Mouse (Mus musculus): ENCODE results near the gene Ergic1. TPM values are rescaled to one million over a fixed set of nuclear protein-coding genes. Genes with fewer than 3 reads are reported as not detected.

Ergic1 gene
- polyA plus RNA-seq, 1 experiment: 68.6 TPM

DNA sequence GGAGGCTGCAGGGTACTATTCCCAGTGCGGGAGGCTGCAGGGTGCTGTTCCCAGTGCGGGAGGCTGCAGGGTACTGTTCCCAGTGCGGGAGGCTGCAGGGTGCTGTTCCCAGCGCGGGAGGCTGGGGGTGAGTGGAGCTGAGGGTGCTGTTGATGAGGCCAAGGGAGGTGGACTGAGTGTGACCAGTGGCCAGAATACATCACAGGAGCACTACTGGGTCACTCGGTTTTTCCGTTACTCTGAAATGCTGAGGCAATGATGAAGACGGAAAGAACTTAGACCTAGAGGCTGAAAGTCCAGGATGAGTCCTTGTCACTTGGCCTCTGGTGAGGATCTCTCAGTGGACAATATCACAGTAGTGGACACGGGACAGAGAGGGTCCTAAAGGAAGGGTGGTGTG lies 71.9 kb downstream of the Ergic1 start:
- Histone ChIP-seq H3K4me1 (ENCODE audit: control insufficient read depth, insufficient read depth, insufficient read length, low read length) (peaks cover 6% of the 10 kb centered on the region), H3K27ac (ENCODE audit: insufficient read depth, low read depth, low read length) (no peak overlapping the region), H3K36me3 (ENCODE audit: control insufficient read depth, insufficient read depth, low read length) (peaks cover 7% of the 10 kb centered on the region; the same call in 1 of the 2 replicates), H3K27me3 (ENCODE audit: control insufficient read depth, insufficient read depth, low read length) (no peaks in the 10 kb centered on the region), H3K4me3 (ENCODE audit: low read depth, low read length) (no peak overlapping the region)
- TF ChIP-seq CTCF (IDR thresholded peaks at IDR 0.05; ENCODE audit: extremely low read depth, insufficient read length, insufficient replicate concordance, low read depth, low read length) (no peak), POLR2A (IDR thresholded peaks at IDR 0.05; ENCODE audit: low read depth, low read length) (no peak)
- 94% methylated on average over 9 of the region's 9 CpGs for WGBS

DNA sequence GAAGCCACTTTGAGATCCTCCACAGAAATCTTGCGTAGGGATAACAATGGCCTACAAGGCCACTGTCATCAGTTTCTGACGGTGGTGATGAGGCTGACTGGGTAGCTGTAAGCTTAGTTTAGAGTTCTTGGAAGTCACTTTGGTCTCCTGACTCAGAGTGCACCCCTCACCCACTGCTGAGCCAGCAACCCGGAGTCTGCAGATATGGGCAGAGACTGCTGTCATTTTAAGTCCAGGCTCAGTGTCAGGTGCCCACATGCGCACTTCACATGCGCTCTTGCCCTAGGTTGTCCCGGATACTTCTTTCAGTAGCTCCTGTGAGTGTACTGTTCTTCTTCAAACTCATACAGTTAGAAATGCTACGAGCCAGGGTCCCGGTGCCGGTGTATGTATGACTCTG lies 72.6 kb downstream of the Ergic1 start:
- TF ChIP-seq POLR2A (IDR thresholded peaks at IDR 0.05; ENCODE audit: low read depth, low read length) (no peak), CTCF (IDR thresholded peaks at IDR 0.05; ENCODE audit: extremely low read depth, insufficient read length, insufficient replicate concordance, low read depth, low read length) (no peak)
- Histone ChIP-seq H3K27ac (ENCODE audit: insufficient read depth, low read depth, low read length) (no peak overlapping the region), H3K27me3 (ENCODE audit: control insufficient read depth, insufficient read depth, low read length) (no peaks in the 10 kb centered on the region), H3K4me3 (ENCODE audit: low read depth, low read length) (no peak overlapping the region), H3K36me3 (ENCODE audit: control insufficient read depth, insufficient read depth, low read length) (peaks cover 7% of the 10 kb centered on the region; the same call in 1 of the 2 replicates), H3K4me1 (ENCODE audit: control insufficient read depth, insufficient read depth, insufficient read length, low read length) (peaks cover 6% of the 10 kb centered on the region)
- WGBS: 92% methylated on average over 9 of the region's 9 CpGs

DNA sequence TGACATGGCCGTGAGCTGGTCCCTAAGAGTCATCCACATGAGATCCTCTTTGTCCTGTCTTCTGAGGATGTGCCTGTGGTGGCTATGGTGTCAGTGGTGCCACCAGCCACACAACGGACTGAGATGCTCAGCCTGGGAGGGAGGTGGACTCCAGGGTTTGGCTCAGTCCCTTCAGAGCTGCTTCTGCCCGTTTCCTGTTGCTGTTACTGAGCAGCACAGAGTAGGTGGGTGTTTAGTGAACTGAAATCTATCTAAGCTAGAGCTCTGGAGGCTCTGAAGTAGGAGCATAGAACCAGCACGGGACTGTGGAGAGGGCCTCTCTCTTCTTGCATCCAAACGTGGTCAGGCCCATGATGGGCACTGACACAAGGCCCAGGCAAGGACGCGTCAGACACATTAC lies 73.2 kb downstream of the Ergic1 start:
- TF ChIP-seq CTCF (IDR thresholded peaks at IDR 0.05; ENCODE audit: extremely low read depth, insufficient read length, insufficient replicate concordance, low read depth, low read length) (no peak), POLR2A (IDR thresholded peaks at IDR 0.05; ENCODE audit: low read depth, low read length) (no peak)
- Histone ChIP-seq H3K4me3 (ENCODE audit: low read depth, low read length) (no peak overlapping the region), H3K4me1 (ENCODE audit: control insufficient read depth, insufficient read depth, insufficient read length, low read length) (peaks cover 6% of the 10 kb centered on the region), H3K27ac (ENCODE audit: insufficient read depth, low read depth, low read length) (no peak overlapping the region), H3K36me3 (ENCODE audit: control insufficient read depth, insufficient read depth, low read length) (peaks cover 11% of the 10 kb centered on the region; the same call in 1 of the 2 replicates), H3K27me3 (ENCODE audit: control insufficient read depth, insufficient read depth, low read length) (no peaks in the 10 kb centered on the region)
- 90% methylated on average over 7 of the region's 7 CpGs for WGBS

DNA sequence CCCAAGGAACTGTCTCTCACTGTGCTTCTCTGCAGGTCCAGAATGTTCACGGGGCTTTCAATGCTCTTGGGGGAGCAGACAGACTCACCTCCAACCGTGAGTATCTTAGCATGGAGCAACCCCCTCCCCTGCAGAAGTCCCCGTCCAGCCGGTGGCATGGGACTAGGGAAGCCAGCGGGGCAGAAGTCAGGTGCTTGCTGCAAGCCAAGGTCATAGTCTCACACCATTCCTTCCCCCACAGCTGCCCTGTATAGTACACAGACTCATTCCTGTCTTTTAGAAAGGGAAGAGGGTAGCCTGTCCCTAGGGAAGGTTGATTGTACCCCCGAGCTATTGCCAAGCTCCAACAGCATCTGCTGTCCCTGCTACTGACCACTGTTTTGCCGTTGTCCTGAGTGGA lies 74.7 kb downstream of the Ergic1 start:
- H3K27ac ChIP-seq (ENCODE audit: insufficient read depth, low read depth, low read length): no peak overlapping the region
- peaks cover 11% of the 10 kb centered on the region; the same call in 1 of the 2 replicates for H3K36me3 ChIP-seq (ENCODE audit: control insufficient read depth, insufficient read depth, low read length)
- H3K27me3 ChIP-seq (ENCODE audit: control insufficient read depth, insufficient read depth, low read length): no peaks in the 10 kb centered on the region
- H3K4me3 ChIP-seq (ENCODE audit: low read depth, low read length): no peak overlapping the region
- peaks cover 6% of the 10 kb centered on the region for H3K4me1 ChIP-seq (ENCODE audit: control insufficient read depth, insufficient read depth, insufficient read length, low read length)
- WGBS: 88% methylated on average over 7 of the region's 7 CpGs
- TF ChIP-seq CTCF (IDR thresholded peaks at IDR 0.05; ENCODE audit: extremely low read depth, insufficient read length, insufficient replicate concordance, low read depth, low read length) (no peak), POLR2A (IDR thresholded peaks at IDR 0.05; ENCODE audit: low read depth, low read length) (no peak)

DNA sequence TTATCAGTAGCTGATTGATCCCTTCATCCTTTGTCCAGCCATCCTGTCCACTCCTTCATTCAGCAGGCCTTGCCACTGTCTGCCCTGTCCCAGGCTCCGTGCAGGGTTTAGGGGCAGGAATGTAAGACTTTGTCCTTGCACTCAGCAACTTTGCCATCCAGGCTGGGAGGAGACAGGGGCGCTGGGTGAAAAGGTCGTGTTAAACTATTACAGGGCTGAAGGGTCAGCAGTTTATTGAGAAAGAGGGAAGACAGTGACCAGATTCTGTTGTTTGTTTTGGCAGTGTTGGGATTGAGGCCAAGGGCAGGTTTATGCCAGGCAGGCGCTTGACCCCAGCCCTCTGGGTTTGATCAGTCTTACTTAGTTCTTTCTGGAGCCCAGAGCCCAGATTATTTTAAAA lies 76.6 kb downstream of the Ergic1 start:
- Histone ChIP-seq H3K27me3 (ENCODE audit: control insufficient read depth, insufficient read depth, low read length) (no peaks in the 10 kb centered on the region), H3K4me1 (ENCODE audit: control insufficient read depth, insufficient read depth, insufficient read length, low read length) (peaks cover 6% of the 10 kb centered on the region), H3K36me3 (ENCODE audit: control insufficient read depth, insufficient read depth, low read length) (peaks cover 24% of the 10 kb centered on the region), H3K4me3 (ENCODE audit: low read depth, low read length) (no peak overlapping the region), H3K27ac (ENCODE audit: insufficient read depth, low read depth, low read length) (no peak overlapping the region)
- TF ChIP-seq CTCF (IDR thresholded peaks at IDR 0.05; ENCODE audit: extremely low read depth, insufficient read length, insufficient replicate concordance, low read depth, low read length) (no peak), POLR2A (IDR thresholded peaks at IDR 0.05; ENCODE audit: low read depth, low read length) (no peak)
- 56% methylated on average over 4 of the region's 4 CpGs for WGBS

DNA sequence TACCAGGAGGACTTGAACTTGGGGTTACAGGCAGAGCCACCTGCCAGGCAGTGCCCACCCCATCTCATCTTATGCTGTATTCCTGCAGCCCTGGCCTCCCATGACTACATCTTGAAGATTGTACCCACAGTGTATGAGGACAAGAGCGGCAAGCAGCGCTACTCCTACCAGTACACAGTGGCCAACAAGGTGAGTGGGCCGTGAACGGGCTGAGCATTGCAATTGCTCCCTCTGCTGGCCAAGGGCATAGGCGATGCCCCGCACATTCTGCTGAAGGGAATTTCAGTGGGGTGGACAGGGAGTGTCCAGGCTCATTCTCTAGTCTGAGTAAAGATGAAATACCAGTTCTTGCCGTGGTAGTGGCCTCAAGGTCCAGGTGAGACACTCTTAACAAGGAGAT lies 77.4 kb downstream of the Ergic1 start:
- H3K4me1 ChIP-seq (ENCODE audit: control insufficient read depth, insufficient read depth, insufficient read length, low read length): peaks cover 6% of the 10 kb centered on the region
- H3K27me3 ChIP-seq (ENCODE audit: control insufficient read depth, insufficient read depth, low read length): no peaks in the 10 kb centered on the region
- peaks cover 28% of the 10 kb centered on the region for H3K36me3 ChIP-seq (ENCODE audit: control insufficient read depth, insufficient read depth, low read length)
- 4% methylated on average over 7 of the region's 7 CpGs for WGBS
- TF ChIP-seq CTCF (IDR thresholded peaks at IDR 0.05; ENCODE audit: extremely low read depth, insufficient read length, insufficient replicate concordance, low read depth, low read length) (peak; percentile 90), POLR2A (IDR thresholded peaks at IDR 0.05; ENCODE audit: low read depth, low read length) (no peak)
- H3K27ac ChIP-seq (ENCODE audit: insufficient read depth, low read depth, low read length): no peak overlapping the region
- no peak overlapping the region for H3K4me3 ChIP-seq (ENCODE audit: low read depth, low read length)

DNA sequence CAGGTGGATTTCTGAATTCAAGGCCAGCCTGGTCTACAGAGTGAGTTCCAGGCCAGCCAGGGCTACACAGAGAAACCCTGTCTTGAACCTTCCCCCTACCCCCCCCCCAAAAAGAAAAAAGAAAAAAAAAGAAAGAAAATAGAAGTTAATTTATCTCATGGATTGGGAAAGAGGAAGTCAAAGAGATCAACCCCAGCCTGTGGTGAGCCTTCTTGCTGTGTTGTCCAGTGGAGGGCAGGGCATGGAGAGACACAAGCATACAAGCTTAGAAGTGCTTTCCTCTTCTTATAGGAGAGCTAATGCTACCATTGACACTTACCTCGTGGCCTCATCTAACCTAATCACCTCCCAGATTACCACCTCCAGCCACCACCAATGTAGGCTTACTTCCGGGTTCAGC lies 78.5 kb downstream of the Ergic1 start:
- peaks cover 6% of the 10 kb centered on the region for H3K4me1 ChIP-seq (ENCODE audit: control insufficient read depth, insufficient read depth, insufficient read length, low read length)
- no peak overlapping the region for H3K4me3 ChIP-seq (ENCODE audit: low read depth, low read length)
- WGBS: 81% methylated on average over 2 of the region's 2 CpGs
- no peak overlapping the region for H3K27ac ChIP-seq (ENCODE audit: insufficient read depth, low read depth, low read length)
- H3K36me3 ChIP-seq (ENCODE audit: control insufficient read depth, insufficient read depth, low read length): peaks cover 30% of the 10 kb centered on the region
- no peaks in the 10 kb centered on the region for H3K27me3 ChIP-seq (ENCODE audit: control insufficient read depth, insufficient read depth, low read length)
- TF ChIP-seq CTCF (IDR thresholded peaks at IDR 0.05; ENCODE audit: extremely low read depth, insufficient read length, insufficient replicate concordance, low read depth, low read length) (no peak), POLR2A (IDR thresholded peaks at IDR 0.05; ENCODE audit: low read depth, low read length) (no peak)
